Mouse (Mus musculus) monocyte, adult 59 days (primary cell): Measurements from ENCODE around the gene Tfe3. TPM values are rescaled to one million over a fixed set of nuclear protein-coding genes. Genes with fewer than 3 reads are reported as not detected.

ENCODE experiments used
- total RNA-seq, 2 experiments: library from RNA; stranded (reverse); gene quantifications; one replicate each; pipeline ENCODE4 v1.2.4; 2023

The Tfe3 gene
- total RNA-seq: 100 to 1,000 TPM; 109 to 115 TPM

GRCm38 (mm10) chrX:7762137-7762920, at the start of gene Tfe3:
Gene Tfe3 (plus strand): TSS chrX:7762560.

GRCm38 (mm10) chrX:7714135-7714899, 48.0 kb upstream of the Tfe3 start, which contains the start of gene Wdr45:
Gene Wdr45 (plus strand): TSS chrX:7714333.

GRCm38 (mm10) chrX:7721514-7722281, 40.7 kb upstream of the Tfe3 start, which contains the start of gene Gm45208:
Gene Gm45208 (plus strand): TSS chrX:7722245.

GRCm38 (mm10) chrX:7728215-7728921, 34.0 kb upstream of the Tfe3 start, which contains the start of gene Praf2:
Gene Praf2 (plus strand): TSS chrX:7728439.

GRCm38 (mm10) chrX:7750432-7751116, 11.8 kb upstream of the Tfe3 start, which contains the start of gene Ccdc120:
Gene Ccdc120 (minus strand): TSS chrX:7750905.

GRCm38 (mm10) chrX:7789542-7790136, 27.3 kb downstream of the Tfe3 start, which contains the start of gene Gripap1:
Gene Gripap1 (plus strand): TSS chrX:7789765.

GRCm38 (mm10) chrX:7821865-7822779, 59.8 kb downstream of the Tfe3 start, which contains the start of gene Kcnd1:
Gene Kcnd1 (plus strand): TSS chrX:7822289.

Other genes with a start within 250 kb of the Tfe3 start
- not detected for gene Foxp3, start 188.9 kb upstream of the Tfe3 start, total RNA-seq
- gene Ppp1r3f, start 188.3 kb upstream of the Tfe3 start, total RNA-seq: 1 to 10 TPM; 1.6 to 2.0 TPM
- gene Ccdc22, start 157.0 kb upstream of the Tfe3 start, total RNA-seq: 10 to 100 TPM; 23.4 to 28.8 TPM
- under 1 TPM; 0.47 to 0.49 TPM for gene Cacna1f, start 155.5 kb upstream of the Tfe3 start, total RNA-seq
- 1 to 10 TPM in 1 of 2 experiments, not detected in 1; 1.0 TPM for gene Syp, start 124.1 kb upstream of the Tfe3 start, total RNA-seq
- 10 to 100 TPM; 22.3 to 26.5 TPM for gene Prickle3, start 105.3 kb upstream of the Tfe3 start, total RNA-seq
- gene Plp2, start 91.2 kb upstream of the Tfe3 start, total RNA-seq: 10 to 100 TPM; 78.2 to 91.8 TPM
- not detected for gene Magix, start 81.3 kb upstream of the Tfe3 start, total RNA-seq
- 10 to 100 TPM; 38.6 to 45.8 TPM for gene Gpkow, start 65.4 kb upstream of the Tfe3 start, total RNA-seq
- gene Wdr45, start 48.2 kb upstream of the Tfe3 start, total RNA-seq: 10 to 100 TPM; 42.0 to 42.8 TPM
- not detected for gene Gm45208, start 40.3 kb upstream of the Tfe3 start, total RNA-seq
- 10 to 100 TPM in 1 of 2 experiments, 1 to 10 TPM in 1; 8.2 to 10.6 TPM for gene Praf2, start 34.1 kb upstream of the Tfe3 start, total RNA-seq
- gene Ccdc120, start 11.7 kb upstream of the Tfe3 start, total RNA-seq: not detected
- gene Gripap1, start 27.2 kb downstream of the Tfe3 start, total RNA-seq: 100 to 1,000 TPM; 114 to 122 TPM
- gene Kcnd1, start 59.7 kb downstream of the Tfe3 start, total RNA-seq: 1 to 10 TPM; 2.0 to 5.9 TPM
- 100 to 1,000 TPM; 147 to 152 TPM for gene Otud5, start 78.8 kb downstream of the Tfe3 start, total RNA-seq
- gene Pim2, start 115.7 kb downstream of the Tfe3 start, total RNA-seq: 1 to 10 TPM; 7.1 to 7.2 TPM
- gene Slc35a2, start 121.5 kb downstream of the Tfe3 start, total RNA-seq: 10 to 100 TPM; 30.2 to 34.2 TPM
- 10 to 100 TPM; 40.6 to 46.7 TPM for gene Pqbp1, start 136.7 kb downstream of the Tfe3 start, total RNA-seq
- 10 to 100 TPM; 28.4 to 31.2 TPM for gene Timm17b, start 136.8 kb downstream of the Tfe3 start, total RNA-seq
- gene Gm10491, start 145.3 kb downstream of the Tfe3 start, total RNA-seq: not detected
- gene Gm10490, start 147.0 kb downstream of the Tfe3 start, total RNA-seq: not detected
- gene Pcsk1n, start 157.3 kb downstream of the Tfe3 start, total RNA-seq: not detected
- gene Eras, start 166.0 kb downstream of the Tfe3 start, total RNA-seq: not detected
- gene Hdac6, start 185.3 kb downstream of the Tfe3 start, total RNA-seq: 10 to 100 TPM in 1 of 2 experiments, 1 to 10 TPM in 1; 8.1 to 11.2 TPM
- not detected for gene Gata1, start 215.5 kb downstream of the Tfe3 start, total RNA-seq